9 mouse cellular contexts compared by ENCODE assay signal in genomic region chr10:31742443-31743057, GRCm38 (mm10).
A peak's percentile ranks its signal among the peaks of the same experiment; 100 is the strongest.
DNase-seq lines count a peak whose midpoint lies in the region; ATAC-seq and TF ChIP-seq lines count a peak whose summit lies in the region.
"Had no signal": no experiment of that assay in that cellular context is flagged by ENCODE, and none has a peak within 500 bp of the region (broad histone marks: within the 10 kb centered on the region; RNA-seq: fewer than 3 reads in every experiment).

No protein-coding gene starts in this region.

- TF ChIP-seq POLR2A in liver, adult 2 months (IDR thresholded peaks at IDR 0.05; ENCODE audit: extremely low read depth, insufficient read depth, low read length), result no peak

- H3K4me3 ChIP-seq in heart, embryonic 11.5 days (ENCODE audit: low read depth, low read length), result no peak overlapping the region
- no peak overlapping the region for H3K4me3 ChIP-seq in liver, adult 2 months (ENCODE audit: insufficient read depth, low read depth, low read length)
- no peak overlapping the region for H3K4me3 ChIP-seq in neural tube, embryonic 12.5 days
- H3K4me3 ChIP-seq: erythroblast, embryonic 14.5 days had no signal

- peak; percentile 59; the same call in 1 of the 2 replicates for ATAC-seq in heart, embryonic 11.5 days (replicated peaks; ENCODE audit: insufficient number of reproducible peaks, low FRiP score, low TSS enrichment)
- ATAC-seq in neural tube, embryonic 12.5 days (ENCODE audit: low FRiP score, low read depth), result peak; percentile 79

- peak; percentile 81 for TF ChIP-seq CTCF in liver, adult 2 months (IDR thresholded peaks at IDR 0.05; ENCODE audit: low read depth, low read length)

- H3K36me3 ChIP-seq in heart, embryonic 11.5 days (ENCODE audit: control insufficient read depth, insufficient read depth, low read length), result no peaks in the 10 kb centered on the region
- no peaks in the 10 kb centered on the region for H3K36me3 ChIP-seq in liver, adult 2 months (ENCODE audit: control insufficient read depth, insufficient read depth, low read length)
- H3K36me3 ChIP-seq in neural tube, embryonic 12.5 days, result no peaks in the 10 kb centered on the region

- DNase-seq in A20 (ENCODE audit: low read depth, low spot score), result peak; percentile 8
- peak; percentile 33 for DNase-seq in adrenal gland, adult 8-10 months
- peak; percentile 79 for DNase-seq in embryo, embryonic 11 days
- peak; percentile 59 for DNase-seq in kidney, postnatal 14 days
- DNase-seq in liver, adult 2 months (ENCODE audit: extremely low read depth, low read depth, low spot score), result peak; percentile 56
- peak; percentile 38 for DNase-seq in yolk sac, embryonic 10.5 days (ENCODE audit: low spot score)

- H3K9me3 ChIP-seq in heart, embryonic 11.5 days (replicated peaks; ENCODE audit: control insufficient read depth, low read length), result no peaks in the 10 kb centered on the region
- no peaks in the 10 kb centered on the region for H3K9me3 ChIP-seq in neural tube, embryonic 12.5 days

- 27% methylated on average over 5 of the region's 5 CpGs for WGBS in heart, embryonic 11.5 days (ENCODE audit: insufficient replicate concordance)
- 14% methylated on average over 5 of the region's 5 CpGs for WGBS in liver, adult 2 months
- 20% methylated on average over 5 of the region's 5 CpGs for WGBS in neural tube, embryonic 12.5 days

- H3K9ac ChIP-seq in heart, embryonic 11.5 days (ENCODE audit: low read depth, low read length), result no peak overlapping the region
- no peak overlapping the region for H3K9ac ChIP-seq in liver, adult 2 months (ENCODE audit: low read depth, low read length)
- no peak overlapping the region for H3K9ac ChIP-seq in neural tube, embryonic 12.5 days

- no peaks in the 10 kb centered on the region for H3K27me3 ChIP-seq in heart, embryonic 11.5 days (ENCODE audit: control insufficient read depth, insufficient read depth, low read length)
- no peaks in the 10 kb centered on the region for H3K27me3 ChIP-seq in liver, adult 2 months (ENCODE audit: control insufficient read depth, insufficient read depth, low read length)
- no peaks in the 10 kb centered on the region for H3K27me3 ChIP-seq in neural tube, embryonic 12.5 days (replicated peaks)

- H3K4me2 ChIP-seq in heart, embryonic 11.5 days, result no peak overlapping the region
- no peak overlapping the region for H3K4me2 ChIP-seq in neural tube, embryonic 12.5 days (replicated peaks)

- no peaks in the 10 kb centered on the region for H3K79me2 ChIP-seq in liver, adult 2 months (ENCODE audit: control insufficient read depth, insufficient read depth, low read length)

- H3K4me1 ChIP-seq in heart, embryonic 11.5 days (ENCODE audit: control insufficient read depth, insufficient read depth, low read length), result no peaks in the 10 kb centered on the region
- no peaks in the 10 kb centered on the region for H3K4me1 ChIP-seq in liver, adult 2 months (ENCODE audit: control insufficient read depth, insufficient read depth, low read length)
- no peaks in the 10 kb centered on the region for H3K4me1 ChIP-seq in neural tube, embryonic 12.5 days

- no peak overlapping the region for H3K27ac ChIP-seq in heart, embryonic 11.5 days (ENCODE audit: low read depth, low read length)
- no peak overlapping the region for H3K27ac ChIP-seq in liver, adult 2 months (replicated peaks; ENCODE audit: insufficient read depth, low read depth, low read length)
- H3K27ac ChIP-seq in neural tube, embryonic 12.5 days, result no peak overlapping the region

Comparison
In these comparisons a context has a peak if more than half of its experiments do, and no peak if none do; other contexts are left out.
1. DNase-seq: peak in every context shown above with its lines; median percentile 79 in embryo, embryonic 11 days; 59 in kidney, postnatal 14 days; 56 in liver, adult 2 months; 38 in yolk sac, embryonic 10.5 days; 33 in adrenal gland, adult 8-10 months; 8 in A20.